Mouse (Mus musculus): ENCODE results near the gene Rexo5.

- TF ChIP-seq CTCF (IDR thresholded peaks at IDR 0.05; ENCODE audit: control insufficient read depth, insufficient read depth, insufficient read length) (no peak), MAX (IDR thresholded peaks at IDR 0.05) (no peak), USF1 (IDR thresholded peaks at IDR 0.05; ENCODE audit: low read depth) (no peak), MYOD1 (IDR thresholded peaks at IDR 0.05; ENCODE audit: control insufficient read depth, insufficient read length, low read depth) (no peak), MYOG (IDR thresholded peaks at IDR 0.05; ENCODE audit: control insufficient read depth, extremely low read depth, insufficient read length) (no peak), CEBPB (IDR thresholded peaks at IDR 0.05; ENCODE audit: low read depth) (no peak)
Measured at GRCm38 (mm10) chr7:119872204-119872603, 78.4 kb downstream of the Rexo5 start.

Measured in C2C12 (cell line).